Mouse (Mus musculus) megakaryocyte, embryonic 14.5 days (primary cell): ENCODE results near the gene Rab3gap2.

ENCODE experiments used
- FLI1 ChIP-seq: IDR thresholded peaks from 2 replicates; pipeline ENCODE4 v1.6.1; 2012; ENCODE audit warnings: low read length, inconsistent platforms, mixed read lengths
- GATA1 ChIP-seq: IDR thresholded peaks from 3 replicates; pipeline ENCODE4 v1.6.1; 2012; ENCODE audit warnings: mixed read lengths, low read length, inconsistent platforms, borderline replicate concordance

DNA sequence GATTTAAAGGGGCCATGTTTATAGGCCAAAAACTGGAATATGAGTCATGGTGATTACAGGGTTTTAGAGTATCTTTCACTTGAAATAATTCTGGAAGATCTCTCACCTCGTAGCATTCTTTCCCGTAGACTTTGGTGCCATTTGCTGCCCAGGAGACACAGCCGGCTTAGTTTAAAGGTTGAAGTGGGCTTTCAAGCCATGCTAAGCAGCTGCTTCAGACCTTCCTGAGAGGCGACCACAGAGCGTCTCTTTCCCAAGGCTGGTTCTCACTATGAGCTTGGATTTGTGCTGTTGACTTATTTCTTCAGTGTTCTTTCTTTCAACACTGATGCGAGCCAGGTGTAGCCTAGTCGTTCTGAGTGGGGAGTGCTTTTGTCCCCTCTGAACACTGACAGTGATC, 23.8 kb downstream of the Rab3gap2 start:
- TF ChIP-seq GATA1, result no peak
- TF ChIP-seq FLI1, result no peak
